Comparison of ENCODE assay signal across 8 mouse cellular contexts in genomic region chr2:112493539-112494260, GRCm38 (mm10). TPM values are rescaled to one million over a fixed set of nuclear protein-coding genes. Genes with fewer than 3 reads are reported as not detected.
A peak's percentile ranks its signal among the peaks of the same experiment; 100 is the strongest.
DNase-seq lines count a peak whose midpoint lies in the region; ATAC-seq and TF ChIP-seq lines count a peak whose summit lies in the region.

No protein-coding gene starts in this region.

- DNase-seq in cerebellum, adult 2 months: no peak
- no peak for DNase-seq in cerebellum, adult 8-10 months
- peak; percentile 64 for DNase-seq in A20 (ENCODE audit: low read depth, low spot score)
- DNase-seq in ovary, postnatal 14 days (ENCODE audit: low spot score): no peak
- DNase-seq in gastrocnemius, adult 18-20 months (ENCODE audit: low spot score): no peak
- no peak for DNase-seq in lung, postnatal 25 days (ENCODE audit: low spot score)

- H3K27ac ChIP-seq in cerebellum, adult 2 months (ENCODE audit: insufficient read depth, low read length): peak overlapping the region; percentile 73
- H3K27ac ChIP-seq in limb, embryonic 15.5 days: peak overlapping the region; percentile 99

- no peaks in the 10 kb centered on the region for H3K27me3 ChIP-seq in cerebellum, adult 2 months (ENCODE audit: control insufficient read depth, insufficient read depth, low read length)
- H3K27me3 ChIP-seq in limb, embryonic 15.5 days: no peaks in the 10 kb centered on the region

- no peaks in the 10 kb centered on the region for H3K36me3 ChIP-seq in limb, embryonic 15.5 days

- peak overlapping the region; percentile 69 for H3K4me2 ChIP-seq in limb, embryonic 15.5 days

- H3K4me3 ChIP-seq in cerebellum, adult 2 months (replicated peaks; ENCODE audit: insufficient read depth, low read depth, low read length): peak overlapping the region; percentile 57
- peak overlapping the region; percentile 77 for H3K4me3 ChIP-seq in limb, embryonic 15.5 days

- TF ChIP-seq POLR2A in cerebellum, adult 2 months (IDR thresholded peaks at IDR 0.05; ENCODE audit: borderline replicate concordance, insufficient read depth, low read length): no peak

- peak overlapping the region; percentile 98 for H3K9ac ChIP-seq in limb, embryonic 15.5 days

- ATAC-seq in erythroblast, adult 5-6 weeks (replicated peaks; ENCODE audit: low FRiP score, poor library complexity, severe bottlenecking): peak; percentile 54
- ATAC-seq in limb, embryonic 15.5 days (ENCODE audit: insufficient number of reproducible peaks, low FRiP score, low TSS enrichment, low read depth): no peak

- WGBS in cerebellum, adult 2 months: 44% methylated on average over 11 of the region's 11 CpGs
- 39% methylated on average over 11 of the region's 11 CpGs for WGBS in limb, embryonic 15.5 days

- H3K4me1 ChIP-seq in cerebellum, adult 2 months (ENCODE audit: control insufficient read depth, insufficient read depth, low read length): no peaks in the 10 kb centered on the region; the same call in 1 of the 2 replicates
- H3K4me1 ChIP-seq in limb, embryonic 15.5 days: peaks cover 13% of the 10 kb centered on the region

- TF ChIP-seq CTCF in cerebellum, adult 2 months (IDR thresholded peaks at IDR 0.05; ENCODE audit: borderline replicate concordance, insufficient read depth, low read depth, low read length): no peak

- H3K9me3 ChIP-seq in limb, embryonic 15.5 days: no peaks in the 10 kb centered on the region

RNA-seq across cellular contexts. Expression of gene Aven, which starts 0.9 kb away (rescaled TPM):
- polyA plus RNA-seq in cerebellum, adult 2 months (2012; rRNA removed): 14.6 and 19.1 TPM in 2 replicates
- 1.0 and 5.6 TPM in 2 replicates for total RNA-seq in erythroblast, adult 5-6 weeks (2015; ENCODE audit: low replicate concordance)
- total RNA-seq in erythroblast, adult 5-6 weeks (2017; ENCODE audit: low replicate concordance): 4.9 and 6.3 TPM in 2 replicates
- polyA plus RNA-seq in limb, embryonic 15.5 days (2015; fragmentation: Nextera tagmentation; extraction: Ambion mirVana): 4.7 and 5.5 TPM in 2 replicates
- total RNA-seq in gastrocnemius, adult 18-20 months (2021): 10 to 100 TPM; 11.1 to 15.5 TPM

RNA-seq across cellular contexts. Expression of gene Chrm5, which starts 13.1 kb away (rescaled TPM):
- polyA plus RNA-seq in cerebellum, adult 2 months (2012; rRNA removed): 0.16 and 0.41 TPM in 2 replicates
- not detected in 2 replicates for total RNA-seq in erythroblast, adult 5-6 weeks (2015; ENCODE audit: low replicate concordance)
- total RNA-seq in erythroblast, adult 5-6 weeks (2017; ENCODE audit: low replicate concordance): not detected in 2 replicates
- 0.12 and 0.21 TPM in 2 replicates for polyA plus RNA-seq in limb, embryonic 15.5 days (2015; fragmentation: Nextera tagmentation; extraction: Ambion mirVana)
- total RNA-seq in gastrocnemius, adult 18-20 months (2021): not detected

RNA-seq across cellular contexts. Expression of gene Emc7, which starts 38.9 kb away (rescaled TPM):
- polyA plus RNA-seq in cerebellum, adult 2 months (2012; rRNA removed): 40.4 and 41.3 TPM in 2 replicates
- total RNA-seq in erythroblast, adult 5-6 weeks (2015; ENCODE audit: low replicate concordance): 2.9 and 4.2 TPM in 2 replicates
- 2.8 and 4.0 TPM in 2 replicates for total RNA-seq in erythroblast, adult 5-6 weeks (2017; ENCODE audit: low replicate concordance)
- polyA plus RNA-seq in limb, embryonic 15.5 days (2015; fragmentation: Nextera tagmentation; extraction: Ambion mirVana): 20.0 and 20.8 TPM in 2 replicates
- total RNA-seq in gastrocnemius, adult 18-20 months (2021): 10 to 100 TPM; 12.8 to 13.4 TPM
